Mouse (Mus musculus) stomach, embryonic 16.5 days (tissue): Measurements from ENCODE around the gene Olfr157. TPM values are rescaled to one million over a fixed set of nuclear protein-coding genes. Genes with fewer than 3 reads are reported as not detected.

Source experiments
- ATAC-seq: fragments of 200-750 bp; cut with Nextera tagmentation; 2 replicates; pipeline ENCODE4 v1.8.0; 2017; ENCODE audit warnings: moderate number of reproducible peaks, moderate TSS enrichment; ENCODE audit not compliant: insufficient read depth, low FRiP score
- H3K27ac ChIP-seq: fragments of 300-500 bp; sonication (generic); 2 replicates; pipeline ENCODE4 v1.5.1; 2014; ENCODE audit warnings: low read length
- H3K27me3 ChIP-seq: fragments of 300-500 bp; sonication (generic); 2 replicates; pipeline ENCODE4 v1.6.1; 2014; ENCODE audit warnings: low read length, control low read depth, mixed read lengths; ENCODE audit not compliant: control insufficient read depth, insufficient read depth
- H3K36me3 ChIP-seq: fragments of 300-500 bp; sonication (generic); 2 replicates; pipeline ENCODE4 v1.6.1; 2014; ENCODE audit warnings: low read length; ENCODE audit not compliant: control insufficient read depth, insufficient read depth
- H3K4me1 ChIP-seq: fragments of 300-500 bp; sonication (generic); 2 replicates; pipeline ENCODE4 v1.6.1; 2014; ENCODE audit warnings: low read length, control low read depth, mixed read lengths; ENCODE audit not compliant: control insufficient read depth, insufficient read depth
- H3K4me2 ChIP-seq: fragments of 300-500 bp; sonication (generic); 2 replicates; pipeline ENCODE4 v1.6.1; 2014; ENCODE audit warnings: low read depth, low read length, mixed read lengths
- H3K4me3 ChIP-seq: fragments of 300-500 bp; sonication (generic); replicated peaks from 2 replicates; pipeline ENCODE4 v1.5.1; 2014; ENCODE audit warnings: mild to moderate bottlenecking, low read length
- H3K9ac ChIP-seq: fragments of 300-500 bp; sonication (generic); 2 replicates; pipeline ENCODE4 v1.6.1; 2014; ENCODE audit warnings: low read length
- H3K9me3 ChIP-seq: fragments of 300-500 bp; sonication (generic); replicated peaks from 2 replicates; pipeline ENCODE4 v1.6.1; 2016; ENCODE audit warnings: low read length, control low read depth; ENCODE audit not compliant: control insufficient read depth
- WGBS: fragments of 180-500 bp; shearing (Covaris S2); extraction: QIAGEN DNeasy Blood & Tissue Kit; methylation state at CpG from one replicate; pipeline ENCODE4 v1.1.7; 2014; 5-methylcytosine and 5-hydroxymethylcytosine counted together
- polyA plus RNA-seq: library from polyadenylated mRNA; unstranded; fragments of >200 nt; fragmentation: Nextera tagmentation; extraction: Ambion mirVana; gene quantifications from 2 replicates; pipeline ENCODE4 v1.2.1, GENCODE M21; 2015

Gene Olfr157
- polyA plus RNA-seq = not detected in 2 replicates

DNA sequence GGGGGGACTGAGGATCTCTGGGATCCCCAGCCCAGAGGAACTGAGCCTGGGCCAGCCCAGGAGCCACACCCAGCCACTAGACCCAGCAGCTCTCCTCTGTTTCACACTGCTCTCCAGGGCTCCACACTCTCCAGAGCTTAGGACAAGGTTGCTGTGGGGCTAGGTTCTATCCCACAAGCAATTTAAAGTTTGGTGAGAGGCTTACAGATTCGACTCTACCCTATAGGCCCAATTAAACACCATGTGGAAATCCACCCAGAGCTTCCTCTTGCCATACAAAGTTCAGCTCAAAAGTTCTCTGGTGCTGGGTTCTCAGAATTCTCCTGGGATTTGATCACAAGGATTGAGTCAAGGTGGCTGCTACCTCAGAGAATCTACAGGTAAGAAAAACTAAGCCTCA, at the start of gene Olfr157:
Gene Olfr157, minus strand, starts transcription at position 101 of the 400 bp plus-strand sequence.
- WGBS = 65% methylated on average over 1 of the region's 1 CpGs

DNA sequence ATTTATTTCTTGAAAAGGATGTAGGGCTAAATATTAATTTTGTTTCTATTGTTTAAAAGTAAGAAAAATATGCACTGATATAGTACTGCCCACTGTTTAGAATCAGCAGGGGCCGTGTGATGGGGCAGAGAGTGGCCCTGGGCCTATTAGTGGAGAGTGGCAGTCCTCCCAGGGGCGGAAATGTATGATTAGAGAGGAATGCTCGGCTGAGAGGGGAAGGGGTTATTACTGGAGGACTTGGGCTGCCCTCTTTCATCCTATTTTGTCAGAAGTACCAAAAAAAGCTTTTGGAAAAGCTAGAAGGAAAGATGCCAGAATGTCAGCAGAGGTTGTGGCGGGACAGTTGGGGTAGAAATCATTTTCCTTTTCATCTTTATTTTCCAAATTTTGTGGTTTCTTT, 44.2 kb upstream of the Olfr157 start:
- peaks cover 7% of the 10 kb centered on the region for H3K4me1 ChIP-seq
- H3K9ac ChIP-seq = no peak overlapping the region
- no peaks in the 10 kb centered on the region for H3K9me3 ChIP-seq
- 44% methylated on average over 4 of the region's 4 CpGs for WGBS
- H3K36me3 ChIP-seq = no peaks in the 10 kb centered on the region
- no peaks in the 10 kb centered on the region for H3K27me3 ChIP-seq
- H3K4me3 ChIP-seq = no peak overlapping the region
- no peak overlapping the region for H3K27ac ChIP-seq
- no peak overlapping the region for H3K4me2 ChIP-seq
- no peak for ATAC-seq

More for the DNA sequence above, at the start of gene Olfr157:
- Histone ChIP-seq H3K36me3 (no peaks in the 10 kb centered on the region), H3K27me3 (no peaks in the 10 kb centered on the region), H3K9me3 (no peaks in the 10 kb centered on the region; the same call in 1 of the 2 replicates), H3K9ac (no peak within 1 kb of the TSS), H3K4me3 (no peak within 1 kb of the TSS), H3K4me2 (no peak within 1 kb of the TSS), H3K4me1 (no peaks in the 10 kb centered on the region), H3K27ac (no peak within 1 kb of the TSS)
- no peak for ATAC-seq

DNA sequence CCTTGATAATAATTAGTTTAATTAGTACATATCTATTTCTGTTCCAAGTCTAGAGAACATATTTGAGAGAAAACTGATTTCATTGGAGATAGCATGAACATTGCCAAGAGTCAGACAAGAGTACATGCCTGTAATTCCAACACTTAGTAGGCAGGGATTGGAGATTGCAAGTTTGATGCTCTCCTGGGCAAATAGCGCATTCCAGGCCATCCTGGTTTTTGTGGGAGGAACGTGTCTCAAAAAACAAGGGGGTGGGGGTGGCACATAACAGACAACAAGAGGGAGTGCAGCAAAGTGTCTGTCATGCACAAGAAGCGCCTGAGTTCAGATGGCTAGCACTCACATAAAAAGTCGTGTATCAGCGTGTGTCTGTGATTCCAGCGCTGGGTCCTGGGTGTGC, 39.6 kb upstream of the Olfr157 start:
- Histone ChIP-seq H3K4me2 (no peak overlapping the region), H3K36me3 (no peaks in the 10 kb centered on the region), H3K9ac (no peak overlapping the region), H3K27ac (no peak overlapping the region), H3K4me1 (peaks cover 16% of the 10 kb centered on the region), H3K27me3 (no peaks in the 10 kb centered on the region), H3K4me3 (no peak overlapping the region), H3K9me3 (no peaks in the 10 kb centered on the region)
- WGBS = 79% methylated on average over 6 of the region's 6 CpGs
- no peak for ATAC-seq

DNA sequence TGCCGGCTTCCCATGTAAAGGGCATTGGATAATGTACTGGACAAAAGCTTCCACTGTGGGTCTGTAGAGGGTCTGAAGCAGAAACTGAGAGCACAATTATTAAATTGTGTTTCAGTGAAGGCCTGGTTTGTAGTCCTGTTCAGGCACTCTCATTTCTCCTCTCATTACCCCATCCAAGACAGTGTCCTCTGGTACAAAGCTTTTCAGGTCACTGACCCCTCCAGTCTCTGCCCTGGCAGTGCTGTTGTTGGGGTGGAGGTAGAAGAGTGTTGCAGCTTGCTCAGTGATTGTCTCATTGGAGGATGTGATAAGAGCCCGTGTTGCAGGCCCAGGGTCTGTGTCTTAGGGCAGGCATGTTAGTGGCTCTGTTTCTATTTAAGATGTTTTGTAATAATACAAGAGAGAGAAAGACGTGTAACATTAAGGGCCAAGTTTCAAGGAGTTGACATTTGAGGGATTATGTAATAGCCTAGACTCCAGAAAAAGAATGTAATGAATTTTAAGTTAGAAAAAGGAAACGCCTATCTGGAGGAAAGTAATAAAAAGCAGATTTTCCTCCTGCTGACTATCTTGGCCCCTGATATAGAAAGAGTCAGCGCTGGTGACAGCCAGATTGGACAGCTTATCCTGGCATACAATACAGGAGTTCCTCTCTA, 38.2 kb upstream of the Olfr157 start:
- no peak for ATAC-seq
- Histone ChIP-seq H3K36me3 (no peaks in the 10 kb centered on the region), H3K4me2 (no peak overlapping the region), H3K9ac (no peak overlapping the region), H3K27me3 (no peaks in the 10 kb centered on the region), H3K27ac (peak overlapping the region; percentile 28; the same call in 1 of the 2 replicates), H3K9me3 (no peaks in the 10 kb centered on the region), H3K4me3 (no peak overlapping the region), H3K4me1 (peaks cover 12% of the 10 kb centered on the region)
- WGBS = 33% methylated on average over 5 of the region's 5 CpGs

DNA sequence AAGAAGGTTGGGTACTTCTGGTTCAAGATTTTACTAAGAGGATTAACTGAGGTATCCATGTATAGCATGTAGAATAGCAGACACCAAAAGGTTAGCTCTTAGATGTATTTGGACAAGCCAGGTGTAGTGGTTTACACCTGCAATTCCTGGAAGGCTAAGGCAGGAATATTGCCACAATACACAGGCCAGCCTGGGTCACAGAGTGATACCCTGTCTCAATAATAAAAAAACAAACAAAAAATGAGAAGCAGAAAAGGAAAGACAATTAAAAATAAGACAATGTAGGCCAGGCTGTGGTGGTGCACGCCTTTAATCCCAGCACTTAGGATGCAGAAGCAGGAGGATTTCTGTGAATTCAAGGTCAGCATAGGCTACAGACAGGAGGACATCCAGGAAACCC, 37.2 kb upstream of the Olfr157 start:
- Histone ChIP-seq H3K4me2 (no peak overlapping the region), H3K27ac (no peak overlapping the region), H3K4me3 (no peak overlapping the region), H3K9me3 (no peaks in the 10 kb centered on the region), H3K9ac (no peak overlapping the region), H3K4me1 (peaks cover 12% of the 10 kb centered on the region), H3K36me3 (no peaks in the 10 kb centered on the region), H3K27me3 (no peaks in the 10 kb centered on the region)
- no peak for ATAC-seq
- 88% methylated on average over 1 of the region's 1 CpGs for WGBS

DNA sequence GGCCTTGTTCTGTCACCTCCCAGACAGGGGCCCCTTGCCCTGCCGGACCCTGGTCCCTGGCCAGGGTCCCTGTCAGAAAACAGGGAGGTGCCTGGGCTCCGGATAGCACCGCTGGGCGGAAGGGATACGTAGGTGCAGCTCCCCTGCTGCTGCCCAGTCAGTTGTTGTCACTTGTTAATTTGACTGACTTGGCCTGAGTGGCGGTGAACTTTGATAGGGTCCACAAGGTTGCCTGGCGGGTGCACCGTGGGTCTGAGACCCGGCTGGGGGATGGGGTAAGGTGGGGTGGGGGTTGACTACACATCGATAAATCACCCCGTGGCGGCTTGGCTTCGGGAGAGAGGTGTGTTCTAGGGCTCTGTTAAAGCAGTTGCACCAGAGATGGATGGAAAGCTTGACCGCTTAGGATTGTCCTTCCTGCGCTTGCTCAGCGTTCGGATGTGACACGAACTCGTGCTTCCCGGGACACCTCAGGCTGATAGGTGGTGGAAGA, 36.0 kb upstream of the Olfr157 start:
- H3K4me1 ChIP-seq = peaks cover 12% of the 10 kb centered on the region
- no peak overlapping the region; the same call in 1 of the 2 replicates for H3K27ac ChIP-seq
- H3K4me3 ChIP-seq = peak overlapping the region; percentile 88
- peak overlapping the region; percentile 95 for H3K4me2 ChIP-seq
- ATAC-seq = peak; percentile 41; the same call in 1 of the 2 replicates
- H3K36me3 ChIP-seq = no peaks in the 10 kb centered on the region
- WGBS = under 1% methylated on average over 20 of the region's 20 CpGs
- H3K27me3 ChIP-seq = no peaks in the 10 kb centered on the region
- no peaks in the 10 kb centered on the region for H3K9me3 ChIP-seq
- H3K9ac ChIP-seq = peak overlapping the region; percentile 90

DNA sequence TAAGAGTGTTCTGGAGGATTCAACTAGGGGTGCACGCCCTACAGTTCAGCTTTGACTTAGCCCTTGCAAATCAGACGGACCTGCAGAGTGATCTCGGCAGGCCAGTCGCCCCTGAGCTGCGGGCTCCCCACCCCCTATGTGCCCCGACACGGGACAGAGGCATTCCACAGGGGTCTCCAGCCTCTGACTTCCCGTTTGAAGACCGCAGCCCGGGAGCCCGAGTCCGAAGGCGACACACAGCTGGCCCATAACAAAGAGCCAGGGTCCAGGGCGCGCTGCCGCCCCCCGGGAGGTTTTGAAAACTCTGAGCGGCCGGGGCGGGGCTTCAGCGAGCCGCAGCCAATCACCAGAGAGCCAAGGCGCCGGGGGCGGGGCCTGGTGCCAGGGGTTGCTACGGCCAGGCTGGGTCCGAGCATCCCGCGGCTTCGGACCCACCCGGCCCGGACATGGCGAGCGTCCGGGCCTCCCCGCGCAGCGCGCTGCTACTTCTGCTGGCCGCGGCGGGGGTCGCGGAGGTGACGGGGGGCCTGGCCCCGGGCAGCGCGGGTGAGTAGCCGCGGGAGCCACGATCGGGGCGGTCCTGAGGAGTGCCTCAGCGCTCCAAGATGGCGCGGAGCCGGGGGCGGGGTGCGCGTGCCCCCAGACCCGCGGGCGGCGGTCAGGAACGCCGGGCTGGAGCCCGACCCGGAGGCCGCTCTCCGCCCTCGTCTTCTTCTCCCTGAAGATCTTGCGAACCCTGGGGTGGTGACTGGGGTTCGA, 35.3 kb upstream of the Olfr157 start, which contains the start of gene Reck:
Gene Reck, plus strand, starts transcription at position 371 of the 759 bp plus-strand sequence.
- H3K27me3 ChIP-seq = no peaks in the 10 kb centered on the region
- peak within 1 kb of the TSS; percentile 88 for H3K4me3 ChIP-seq
- H3K9ac ChIP-seq = peak within 1 kb of the TSS; percentile 90
- no peaks in the 10 kb centered on the region for H3K36me3 ChIP-seq
- peak within 1 kb of the TSS; percentile 95 for H3K4me2 ChIP-seq
- peaks cover 12% of the 10 kb centered on the region for H3K4me1 ChIP-seq
- 1% methylated on average over 73 of the region's 73 CpGs for WGBS
- ATAC-seq = peak; percentile 92
- no peak within 1 kb of the TSS; the same call in 1 of the 2 replicates for H3K27ac ChIP-seq
- no peaks in the 10 kb centered on the region for H3K9me3 ChIP-seq

DNA sequence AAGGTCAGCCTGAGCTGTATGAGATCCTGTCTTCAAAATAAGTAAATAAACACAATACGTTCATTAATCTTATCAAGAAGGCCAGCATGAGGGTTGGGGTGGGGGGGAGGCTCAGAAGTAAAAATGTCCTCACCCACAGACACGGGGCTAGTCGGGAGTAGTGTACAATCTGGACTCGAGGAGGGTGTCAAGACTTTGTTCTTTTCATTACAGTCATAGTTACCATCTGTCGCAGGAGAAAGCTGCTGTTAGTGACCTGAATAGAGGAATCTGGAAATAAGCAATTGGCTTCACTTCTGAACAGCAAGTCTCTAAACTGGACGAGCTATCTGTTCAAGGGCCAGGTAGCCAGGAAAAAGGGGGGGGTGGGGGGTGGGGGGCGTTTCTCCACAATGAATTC, 34.5 kb upstream of the Olfr157 start:
- 41% methylated on average over 7 of the region's 7 CpGs for WGBS
- H3K36me3 ChIP-seq = no peaks in the 10 kb centered on the region
- no peak overlapping the region for H3K27ac ChIP-seq
- no peaks in the 10 kb centered on the region for H3K27me3 ChIP-seq
- ATAC-seq = no peak
- H3K4me3 ChIP-seq = peak overlapping the region; percentile 88; the same call in 1 of the 2 replicates
- peaks cover 12% of the 10 kb centered on the region for H3K4me1 ChIP-seq
- H3K9me3 ChIP-seq = no peaks in the 10 kb centered on the region
- H3K4me2 ChIP-seq = peak overlapping the region; percentile 95
- H3K9ac ChIP-seq = no peak overlapping the region

DNA sequence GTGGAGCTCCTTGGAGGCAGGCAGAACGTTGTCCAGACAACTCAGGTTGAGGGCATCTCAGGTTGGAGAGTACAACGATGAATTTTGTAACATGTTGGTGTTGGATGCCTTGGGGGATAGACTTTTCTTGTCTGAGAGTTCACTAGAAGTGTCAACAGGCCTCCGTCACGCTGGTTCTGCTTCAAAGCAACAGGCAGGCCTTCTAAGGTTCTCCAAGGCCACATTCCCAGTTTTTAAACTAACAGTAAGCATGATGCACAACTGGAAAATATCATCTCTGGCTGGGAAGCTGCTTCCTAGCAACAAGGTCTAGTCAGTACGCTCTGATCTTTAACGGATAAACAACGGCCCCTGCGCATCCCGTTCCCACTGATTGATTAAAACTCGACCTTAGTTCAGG, 29.8 kb upstream of the Olfr157 start:
- H3K4me2 ChIP-seq = no peak overlapping the region
- H3K4me1 ChIP-seq = peaks cover under 1% of the 10 kb centered on the region; the same call in 1 of the 2 replicates
- H3K27me3 ChIP-seq = no peaks in the 10 kb centered on the region
- no peaks in the 10 kb centered on the region for H3K36me3 ChIP-seq
- no peak overlapping the region for H3K27ac ChIP-seq
- 70% methylated on average over 10 of the region's 10 CpGs for WGBS
- no peak overlapping the region for H3K4me3 ChIP-seq
- no peaks in the 10 kb centered on the region for H3K9me3 ChIP-seq
- ATAC-seq = no peak
- no peak overlapping the region for H3K9ac ChIP-seq
